Mouse (Mus musculus) bone marrow, adult 2 months (tissue): ENCODE results near the gene Atp8b5.

ENCODE experiments used
- CTCF ChIP-seq: fragments of 200-500 bp; IDR thresholded peaks from 2 replicates; pipeline ENCODE4 v1.5.1; 2011; ENCODE audit warnings: low read length, control low read depth; ENCODE audit not compliant: control insufficient read depth, insufficient read depth
- POLR2A ChIP-seq: fragments of 200-500 bp; IDR thresholded peaks from 2 replicates; pipeline ENCODE4 v1.6.1; 2011; ENCODE audit warnings: low read depth, mild to moderate bottlenecking, control low read depth, low read length, borderline replicate concordance; ENCODE audit not compliant: control insufficient read depth

DNA sequence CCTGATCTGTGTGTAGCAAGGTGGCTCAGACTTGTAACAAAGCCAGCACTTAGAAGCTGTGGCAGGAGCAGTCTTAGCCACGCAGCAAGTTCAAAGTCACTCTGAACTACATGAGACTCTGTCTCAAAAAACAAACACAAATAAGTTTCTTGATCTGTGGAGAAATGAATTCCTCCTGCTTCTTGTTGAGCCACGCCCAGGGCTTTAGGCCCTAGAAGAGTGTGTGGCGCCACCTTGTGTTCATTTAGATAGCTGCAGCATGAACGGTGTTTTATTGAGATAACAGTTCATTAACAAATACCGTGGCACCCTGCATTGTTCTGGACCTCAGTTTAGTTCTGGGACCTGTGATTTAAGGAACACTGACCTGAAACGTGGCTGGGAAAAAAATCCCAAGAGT, 153.3 kb downstream of the Atp8b5 start:
- TF ChIP-seq CTCF (peak; percentile 80), POLR2A (no peak)
